Mouse (Mus musculus) kidney, adult 2 months (tissue): ENCODE measurements around the gene Pcp4l1.

Experiments
- CTCF ChIP-seq: fragments of 200-500 bp; conservative IDR thresholded peaks from 2 replicates; pipeline ENCODE4 v1.5.1; 2011; ENCODE audit warnings: low read depth, mild to moderate bottlenecking, control low read depth, low read length, moderate library complexity, mixed read lengths; ENCODE audit not compliant: insufficient read depth, insufficient read length
- POLR2A ChIP-seq: fragments of 200-500 bp; IDR thresholded peaks from one replicate; pipeline ENCODE4 v1.6.1; 2011; ENCODE audit warnings: low read depth, low read length, control low read depth

GRCm38 (mm10) chr1:171189046-171189445 lies 7.0 kb downstream of the Pcp4l1 start:
- TF ChIP-seq CTCF (no peak), POLR2A (no peak)
